Mouse (Mus musculus): ENCODE results near the gene Gad1.

- no peak for TF ChIP-seq POLR2A (IDR thresholded peaks at IDR 0.05; ENCODE audit: extremely low read depth, insufficient read depth, low read length)
- TF ChIP-seq CTCF (IDR thresholded peaks at IDR 0.05; ENCODE audit: low read depth, low read length), result no peak
Observed at GRCm38 (mm10) chr2:70503436-70503835, 49.4 kb upstream of the Gad1 start.

Measured in liver, adult 2 months (tissue).